Mouse (Mus musculus): ENCODE results near the gene Zcchc24.

Zcchc24 gene

GRCm38 (mm10) chr14:25747996-25748756 lies 20.7 kb downstream of the Zcchc24 start:
- DNase-seq (ENCODE audit: inconsistent ontology term), result no peak

- no peak for DNase-seq (ENCODE audit: inconsistent ontology term)
These were observed 21.6 kb downstream of the Zcchc24 start for GRCm38 (mm10) chr14:25746971-25747945.

GRCm38 (mm10) chr14:25746371-25746770 lies 22.5 kb downstream of the Zcchc24 start:
- no peak for DNase-seq (ENCODE audit: inconsistent ontology term)

- no peak for DNase-seq (ENCODE audit: inconsistent ontology term)
These were observed 23.3 kb downstream of the Zcchc24 start for GRCm38 (mm10) chr14:25745365-25746184.

- DNase-seq (ENCODE audit: inconsistent ontology term), result no peak
These were observed 25.9 kb downstream of the Zcchc24 start for GRCm38 (mm10) chr14:25742943-25743342.

- no peak for DNase-seq (ENCODE audit: inconsistent ontology term)
These were observed 26.9 kb downstream of the Zcchc24 start for GRCm38 (mm10) chr14:25741840-25742367.

GRCm38 (mm10) chr14:25741211-25741610 lies 27.6 kb downstream of the Zcchc24 start:
- DNase-seq (ENCODE audit: inconsistent ontology term), result no peak

- DNase-seq (ENCODE audit: inconsistent ontology term), result peak; percentile 92
These were observed 28.8 kb downstream of the Zcchc24 start for GRCm38 (mm10) chr14:25739957-25740565.

- DNase-seq (ENCODE audit: inconsistent ontology term), result peak; percentile 79
These were observed 30.2 kb downstream of the Zcchc24 start for GRCm38 (mm10) chr14:25738591-25739001.

GRCm38 (mm10) chr14:25736589-25736988 lies 32.2 kb downstream of the Zcchc24 start:
- peak; percentile 86 for DNase-seq (ENCODE audit: inconsistent ontology term)

- no peak for DNase-seq (ENCODE audit: inconsistent ontology term)
These were observed 32.7 kb downstream of the Zcchc24 start for GRCm38 (mm10) chr14:25736140-25736539.

- peak; percentile 99 for DNase-seq (ENCODE audit: inconsistent ontology term)
These were observed 33.8 kb downstream of the Zcchc24 start for GRCm38 (mm10) chr14:25734736-25735716.

- no peak for DNase-seq (ENCODE audit: inconsistent ontology term)
These were observed 41.7 kb downstream of the Zcchc24 start for GRCm38 (mm10) chr14:25727149-25727510.

GRCm38 (mm10) chr14:25726226-25727148 lies 42.4 kb downstream of the Zcchc24 start:
- DNase-seq (ENCODE audit: inconsistent ontology term), result peak; percentile 74

GRCm38 (mm10) chr14:25725690-25726089 lies 43.1 kb downstream of the Zcchc24 start:
- DNase-seq (ENCODE audit: inconsistent ontology term), result peak; percentile 51

- peak; percentile 85 for DNase-seq (ENCODE audit: inconsistent ontology term)
These were observed 43.8 kb downstream of the Zcchc24 start for GRCm38 (mm10) chr14:25725032-25725497.

- DNase-seq (ENCODE audit: inconsistent ontology term), result no peak
These were observed 47.7 kb downstream of the Zcchc24 start for GRCm38 (mm10) chr14:25720962-25721707.

- no peak for DNase-seq (ENCODE audit: inconsistent ontology term)
These were observed 49.5 kb downstream of the Zcchc24 start for GRCm38 (mm10) chr14:25719371-25719770.
